11 mouse cellular contexts compared by ENCODE assay signal in the genomic region with DNA sequence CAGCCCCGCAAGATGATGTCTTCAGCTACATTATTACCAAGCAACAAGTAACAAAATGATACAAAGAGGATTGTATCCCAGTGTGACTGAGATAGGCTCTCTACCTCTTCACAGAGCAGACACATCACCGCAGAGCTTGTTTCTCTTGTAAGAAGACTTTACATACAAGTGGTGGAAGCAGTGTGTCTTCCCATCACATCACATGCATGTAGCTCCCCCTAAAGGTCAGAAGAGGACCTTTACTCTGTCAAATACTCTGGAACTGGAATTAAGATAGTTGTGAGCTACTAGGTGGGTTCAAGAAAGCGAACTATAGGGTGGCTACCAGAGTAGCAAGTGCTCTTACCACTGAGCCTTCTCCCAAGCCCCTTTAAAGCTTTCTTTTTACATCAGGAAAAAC.
DNase-seq lines count a peak whose midpoint lies in the region; ATAC-seq and TF ChIP-seq lines count a peak whose summit lies in the region.
"Had no signal": no experiment of that assay in that cellular context is flagged by ENCODE, and none has a peak within 500 bp of the region (broad histone marks: within the 10 kb centered on the region; RNA-seq: fewer than 3 reads in every experiment).

No protein-coding gene starts in this region.

- peak; percentile 49 for ATAC-seq in megakaryocyte, adult 5-6 weeks (ENCODE audit: poor library complexity, severe bottlenecking)

- no peak overlapping the region for H3K27ac ChIP-seq in left cerebral cortex, adult 2 months
- H3K27ac ChIP-seq: embryonic facial prominence, embryonic 15.5 days; neural tube, embryonic 13.5 days had no signal

- no peak for DNase-seq in left cerebral cortex, adult 2 months (ENCODE audit: extremely low spot score in 1 of 2, low spot score in 2 of 2)
- no peak for DNase-seq in left cerebral cortex, adult 18-20 months (ENCODE audit: low spot score in 2 of 2)
- DNase-seq in CD4-positive, CD25-positive, alpha-beta regulatory T cell, adult 2 months (ENCODE audit: low read depth, low spot score): peak; percentile 58
- DNase-seq in MN1 (ENCODE audit: low spot score): peak; percentile 18
- no peak for DNase-seq in Muller cell, postnatal 12 days (ENCODE audit: inconsistent ontology term)
- DNase-seq in heart, adult 11 months: no peak
- DNase-seq in right cerebral cortex, postnatal 4 days: no peak
- DNase-seq: kidney, postnatal 10 days had no signal

- peak; percentile 50 for TF ChIP-seq CTCF in left cerebral cortex, adult 2 months (IDR thresholded peaks at IDR 0.05)

- no peak overlapping the region for H3K4me3 ChIP-seq in left cerebral cortex, adult 2 months
- H3K4me3 ChIP-seq: embryonic facial prominence, embryonic 15.5 days; neural tube, embryonic 13.5 days had no signal

- intact Hi-C loops in left cerebral cortex, adult 2 months (cut with DNase I): no loop called here

Comparison
In these comparisons a context has a peak if more than half of its experiments do, and no peak if none do; other contexts are left out.
1. DNase-seq: peak in CD4-positive, CD25-positive, alpha-beta regulatory T cell, adult 2 months (single experiment) and MN1 (single experiment); none in left cerebral cortex, adult 2 months (0 of 2), left cerebral cortex, adult 18-20 months (0 of 2), Muller cell, postnatal 12 days (single experiment), heart, adult 11 months (single experiment) and right cerebral cortex, postnatal 4 days (single experiment).